Mouse (Mus musculus) limb, embryonic 13.5 days (tissue): Measurements from ENCODE around the gene P4ha3. TPM values are rescaled to one million over a fixed set of nuclear protein-coding genes. Genes with fewer than 3 reads are reported as not detected.

Source experiments
- ATAC-seq: fragments of 200-750 bp; cut with Nextera tagmentation; 2 replicates; pipeline ENCODE4 v1.8.0; 2017; ENCODE audit warnings: low read depth, moderate number of reproducible peaks, moderate TSS enrichment; ENCODE audit not compliant: low FRiP score
- H3K27ac ChIP-seq: fragments of 300-500 bp; sonication (generic); 2 replicates; pipeline ENCODE4 v1.5.1; 2015; ENCODE audit warnings: inconsistent platforms, mild to moderate bottlenecking, moderate library complexity
- H3K27me3 ChIP-seq: fragments of 300-500 bp; sonication (generic); 2 replicates; pipeline ENCODE4 v1.6.1; 2015; ENCODE audit warnings: mild to moderate bottlenecking, inconsistent platforms
- H3K36me3 ChIP-seq: fragments of 300-500 bp; sonication (generic); 2 replicates; pipeline ENCODE4 v1.6.1; 2015; ENCODE audit warnings: inconsistent platforms, mild to moderate bottlenecking, moderate library complexity
- H3K4me1 ChIP-seq: fragments of 300-500 bp; sonication (generic); 2 replicates; pipeline ENCODE4 v1.6.1; 2015; ENCODE audit warnings: inconsistent platforms
- H3K4me2 ChIP-seq: fragments of 300-500 bp; sonication (generic); replicated peaks from 2 replicates; pipeline ENCODE4 v1.6.1; 2015; ENCODE audit warnings: inconsistent platforms, mild to moderate bottlenecking, moderate library complexity
- H3K4me3 ChIP-seq: fragments of 300-500 bp; sonication (generic); 2 replicates; pipeline ENCODE4 v1.5.1; 2015; ENCODE audit warnings: moderate library complexity, mild to moderate bottlenecking, inconsistent platforms
- H3K9ac ChIP-seq: fragments of 300-500 bp; sonication (generic); 2 replicates; pipeline ENCODE4 v1.6.1; 2015; ENCODE audit warnings: mild to moderate bottlenecking, inconsistent platforms
- H3K9me3 ChIP-seq: fragments of 300-500 bp; sonication (generic); 2 replicates; pipeline ENCODE4 v1.6.1; 2016; ENCODE audit warnings: inconsistent platforms
- WGBS: fragments of 180-500 bp; shearing (Covaris S2); methylation state at CpG from one replicate; pipeline ENCODE4 v1.1.7; 2015; 5-methylcytosine and 5-hydroxymethylcytosine counted together
- polyA plus RNA-seq: library from polyadenylated mRNA; unstranded; fragments of >200 nt; fragmentation: Nextera tagmentation; extraction: Ambion mirVana; gene quantifications from 2 replicates; pipeline ENCODE4 v1.2.1, GENCODE M21; 2015

P4ha3 gene
- polyA plus RNA-seq, 1 experiment from 2014 or later: 17.4 TPM

DNA sequence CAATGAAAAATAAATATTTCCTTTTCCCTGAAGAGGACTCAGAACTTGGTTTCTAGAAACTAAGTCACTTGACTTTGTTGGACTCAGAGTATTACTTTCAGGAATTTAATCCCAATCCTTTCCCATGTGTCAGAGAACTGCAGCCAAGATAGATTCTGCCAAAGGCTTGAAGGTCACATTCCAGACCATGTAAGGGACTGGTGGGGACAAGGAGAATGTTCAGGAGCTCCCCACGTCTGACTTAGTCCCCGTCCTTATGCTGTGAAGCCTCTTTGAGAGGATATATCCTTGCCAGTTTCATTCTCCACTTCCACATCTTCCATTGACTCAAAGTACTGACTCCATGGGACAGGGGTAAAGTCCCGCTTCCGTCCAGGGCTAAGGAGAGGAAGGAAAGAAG lies 69.7 kb downstream of the P4ha3 start:
- Histone ChIP-seq H3K4me3 (no peak overlapping the region), H3K9me3 (no peaks in the 10 kb centered on the region), H3K36me3 (peaks cover 15% of the 10 kb centered on the region), H3K4me1 (no peaks in the 10 kb centered on the region), H3K4me2 (no peak overlapping the region), H3K27ac (no peak overlapping the region), H3K27me3 (no peaks in the 10 kb centered on the region), H3K9ac (no peak overlapping the region)
- 86% methylated on average over 4 of the region's 4 CpGs for WGBS
- ATAC-seq: no peak

DNA sequence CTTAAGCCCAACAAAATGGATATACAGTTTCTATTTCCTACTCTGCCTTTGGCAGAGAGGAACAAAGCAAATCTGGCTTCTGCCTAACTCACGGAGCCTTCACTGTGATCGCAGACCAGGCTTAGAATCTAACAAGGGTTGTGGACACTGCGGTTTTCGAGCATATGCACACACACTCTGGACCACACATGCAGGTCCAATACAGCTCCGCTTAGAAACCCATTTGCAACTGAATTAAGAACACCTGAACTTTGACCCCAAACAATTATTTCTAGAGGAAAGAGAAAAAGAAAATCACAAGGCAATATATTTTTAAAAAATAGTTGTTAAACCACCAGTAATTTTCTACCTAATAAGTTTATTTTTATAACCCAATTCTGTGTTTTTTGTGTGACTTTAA lies 71.0 kb downstream of the P4ha3 start:
- no peaks in the 10 kb centered on the region for H3K27me3 ChIP-seq
- no peak overlapping the region for H3K9ac ChIP-seq
- no peaks in the 10 kb centered on the region for H3K4me1 ChIP-seq
- WGBS: 76% methylated on average over 5 of the region's 5 CpGs
- H3K36me3 ChIP-seq: peaks cover 17% of the 10 kb centered on the region
- no peaks in the 10 kb centered on the region for H3K9me3 ChIP-seq
- no peak for ATAC-seq
- H3K4me3 ChIP-seq: no peak overlapping the region
- no peak overlapping the region for H3K4me2 ChIP-seq
- H3K27ac ChIP-seq: no peak overlapping the region

DNA sequence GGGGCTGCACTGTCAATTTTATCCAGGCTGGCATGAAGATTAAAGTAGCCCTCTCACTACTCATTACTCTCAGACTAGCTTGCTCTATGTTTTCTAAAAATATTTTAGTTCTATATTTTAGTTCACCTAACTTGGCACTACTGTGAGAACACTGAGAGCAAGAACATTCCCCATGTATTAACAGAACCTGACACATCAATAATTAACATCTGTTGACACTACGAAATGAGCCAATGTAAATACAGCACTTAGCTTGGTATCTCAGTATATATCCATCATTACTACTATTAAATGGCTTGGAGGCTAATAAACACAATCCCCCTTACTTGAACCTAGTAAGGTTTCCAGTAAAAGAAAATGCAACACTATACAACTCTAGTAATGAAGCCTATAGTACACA lies 71.4 kb downstream of the P4ha3 start:
- Histone ChIP-seq H3K4me2 (no peak overlapping the region), H3K9me3 (no peaks in the 10 kb centered on the region), H3K4me3 (no peak overlapping the region), H3K4me1 (no peaks in the 10 kb centered on the region), H3K36me3 (peaks cover 13% of the 10 kb centered on the region), H3K27ac (no peak overlapping the region), H3K9ac (no peak overlapping the region), H3K27me3 (no peaks in the 10 kb centered on the region)
- ATAC-seq: no peak
- WGBS: 90% methylated on average over 1 of the region's 1 CpGs

DNA sequence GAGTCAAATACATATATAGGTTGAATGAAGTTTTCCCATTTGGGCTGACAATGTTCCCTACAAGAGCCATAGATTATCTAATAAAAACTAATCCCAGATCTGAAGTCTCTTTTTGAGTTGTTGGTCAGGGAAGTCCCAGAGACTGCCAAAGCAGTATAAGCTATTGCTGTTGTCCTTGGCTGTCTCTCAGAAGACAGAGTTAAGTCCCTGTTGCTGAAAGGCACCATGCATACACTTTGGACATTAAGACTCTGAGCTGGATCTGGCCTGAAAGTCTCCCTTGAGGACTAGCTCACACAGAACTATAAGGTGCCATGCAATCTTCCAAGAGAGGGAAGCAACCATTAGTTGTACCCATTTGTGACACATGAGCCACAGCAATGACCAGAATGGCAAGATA lies 72.5 kb downstream of the P4ha3 start:
- H3K36me3 ChIP-seq: peaks cover 13% of the 10 kb centered on the region
- no peak overlapping the region for H3K4me3 ChIP-seq
- H3K27me3 ChIP-seq: no peaks in the 10 kb centered on the region
- ATAC-seq: no peak
- H3K4me2 ChIP-seq: no peak overlapping the region
- no peak overlapping the region for H3K9ac ChIP-seq
- no peaks in the 10 kb centered on the region for H3K4me1 ChIP-seq
- H3K9me3 ChIP-seq: no peaks in the 10 kb centered on the region
- no peak overlapping the region for H3K27ac ChIP-seq

DNA sequence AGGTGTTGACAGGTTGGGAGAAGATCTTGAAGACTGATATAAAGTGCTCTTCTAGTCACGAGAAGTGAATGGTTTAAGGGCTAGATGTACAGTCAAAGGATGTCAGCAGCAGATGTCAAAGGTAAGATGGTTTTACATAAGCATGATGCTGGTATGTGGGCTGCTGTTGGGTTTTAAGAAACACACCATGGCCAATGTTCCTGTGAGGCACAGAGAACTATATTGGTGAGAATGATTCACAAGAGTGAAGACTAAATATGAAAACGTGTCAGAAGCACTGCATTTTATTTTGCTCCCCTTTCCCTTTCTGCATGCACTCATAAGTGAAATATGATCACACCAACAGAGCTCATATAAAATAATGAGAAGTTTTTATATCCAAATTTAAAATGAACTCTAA lies 77.8 kb downstream of the P4ha3 start:
- Histone ChIP-seq H3K9me3 (no peaks in the 10 kb centered on the region), H3K36me3 (0 out of 2 replicates have a peak, but pooled peaks cover 4% of the 10 kb centered on the region), H3K4me3 (no peak overlapping the region), H3K4me2 (no peak overlapping the region), H3K4me1 (peaks cover 5% of the 10 kb centered on the region), H3K27ac (no peak overlapping the region), H3K9ac (no peak overlapping the region), H3K27me3 (no peaks in the 10 kb centered on the region)
- 77% methylated on average over 2 of the region's 2 CpGs for WGBS
- no peak for ATAC-seq

DNA sequence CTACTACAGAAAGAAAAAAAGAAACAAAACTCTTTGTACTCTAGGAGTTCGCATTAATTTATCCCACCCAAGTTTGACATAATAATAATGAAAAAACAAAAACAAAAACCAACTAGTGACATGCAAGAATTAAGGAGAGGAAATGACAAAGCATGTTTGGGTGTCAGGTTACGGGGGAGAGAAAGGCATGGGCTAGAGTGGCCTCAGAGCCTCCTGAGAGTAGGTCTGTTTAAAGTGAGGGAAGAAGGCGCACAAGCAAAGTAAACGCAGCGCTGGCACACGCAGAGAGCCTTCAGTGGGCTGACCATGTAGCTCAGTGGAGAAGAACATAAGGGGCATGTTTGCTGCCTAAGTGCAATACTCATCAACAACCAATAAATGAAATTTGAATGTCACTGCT lies 79.6 kb downstream of the P4ha3 start:
- Histone ChIP-seq H3K9ac (no peak overlapping the region), H3K4me3 (no peak overlapping the region), H3K4me2 (no peak overlapping the region), H3K36me3 (0 out of 2 replicates have a peak, but pooled peaks cover 4% of the 10 kb centered on the region), H3K27ac (no peak overlapping the region), H3K27me3 (no peaks in the 10 kb centered on the region), H3K4me1 (peaks cover 13% of the 10 kb centered on the region), H3K9me3 (no peaks in the 10 kb centered on the region)
- WGBS: 34% methylated on average over 6 of the region's 6 CpGs
- no peak for ATAC-seq

Other genes starting within 250 kb of the P4ha3 start
- 74.0 and 75.5 TPM in 2 replicates for gene Pold3, start 164.0 kb upstream of the P4ha3 start, polyA plus RNA-seq
- gene Lipt2, start 126.2 kb upstream of the P4ha3 start, polyA plus RNA-seq: 24.8 and 28.8 TPM in 2 replicates
- 14.0 and 16.0 TPM in 2 replicates for gene Kcne3, start 109.0 kb upstream of the P4ha3 start, polyA plus RNA-seq
- 4.3 and 5.5 TPM in 2 replicates for gene Pgm2l1, start 58.1 kb upstream of the P4ha3 start, polyA plus RNA-seq
- 24.0 and 28.0 TPM in 2 replicates for gene C2cd3, start 86.7 kb downstream of the P4ha3 start, polyA plus RNA-seq
- 50.8 and 53.6 TPM in 2 replicates for gene Ppme1, start 86.8 kb downstream of the P4ha3 start, polyA plus RNA-seq
- gene Ucp3, start 187.5 kb downstream of the P4ha3 start, polyA plus RNA-seq: 0.08 TPM in 1 of 2 replicates, not detected in the other
- gene Ucp2, start 207.8 kb downstream of the P4ha3 start, polyA plus RNA-seq: 143 and 155 TPM in 2 replicates
- gene Dnajb13, start 229.4 kb downstream of the P4ha3 start, polyA plus RNA-seq: 0.17 and 0.24 TPM in 2 replicates